Mouse (Mus musculus) intestine, embryonic 14.5 days (tissue): Measurements from ENCODE around the gene Ascl1. TPM values are rescaled to one million over a fixed set of nuclear protein-coding genes. Genes with fewer than 3 reads are reported as not detected.

ENCODE experiments used
- ATAC-seq: fragments of 200-750 bp; cut with Nextera tagmentation; replicated peaks from 2 replicates; pipeline ENCODE4 v1.8.0; 2017; ENCODE audit warnings: low read depth, moderate number of reproducible peaks, moderate TSS enrichment, moderate library complexity; ENCODE audit not compliant: low FRiP score, low TSS enrichment
- DNase-seq: peaks from one replicate; pipeline ENCODE4 v3.0.0-alpha.2; 2018; ENCODE audit warnings: low spot score
- H3K27ac ChIP-seq: fragments of 300-500 bp; sonication (generic); 2 replicates; pipeline ENCODE4 v1.5.1; 2014; ENCODE audit warnings: low read depth, mild to moderate bottlenecking, control low read depth
- H3K27me3 ChIP-seq: fragments of 300-500 bp; sonication (generic); replicated peaks from 2 replicates; pipeline ENCODE4 v1.6.1; 2014; ENCODE audit warnings: low read length, control low read depth; ENCODE audit not compliant: control insufficient read depth, insufficient read depth
- H3K36me3 ChIP-seq: fragments of 300-500 bp; sonication (generic); 2 replicates; pipeline ENCODE4 v1.6.1; 2014; ENCODE audit warnings: low read length, control low read depth; ENCODE audit not compliant: control insufficient read depth, insufficient read depth
- H3K4me1 ChIP-seq: fragments of 300-500 bp; sonication (generic); replicated peaks from 2 replicates; pipeline ENCODE4 v1.6.1; 2014; ENCODE audit warnings: low read length, control low read depth, mixed read lengths; ENCODE audit not compliant: control insufficient read depth, insufficient read depth
- H3K4me2 ChIP-seq: fragments of 300-500 bp; sonication (generic); 2 replicates; pipeline ENCODE4 v1.6.1; 2014; ENCODE audit warnings: low read length
- H3K4me3 ChIP-seq: fragments of 300-500 bp; sonication (generic); 2 replicates; pipeline ENCODE4 v1.5.1; 2014; ENCODE audit warnings: low read depth, low read length, control low read depth, mixed read lengths
- H3K9ac ChIP-seq: fragments of 300-500 bp; sonication (generic); 2 replicates; pipeline ENCODE4 v1.6.1; 2014; ENCODE audit warnings: mild to moderate bottlenecking, low read length
- H3K9me3 ChIP-seq: fragments of 300-500 bp; sonication (generic); 2 replicates; pipeline ENCODE4 v1.6.1; 2016; ENCODE audit warnings: low read length, control low read depth; ENCODE audit not compliant: control insufficient read depth
- WGBS: fragments of 180-500 bp; shearing (Covaris S2); extraction: QIAGEN DNeasy Blood & Tissue Kit; methylation state at CpG from one replicate; pipeline ENCODE4 v1.1.7; 2014; 5-methylcytosine and 5-hydroxymethylcytosine counted together
- polyA plus RNA-seq: library from polyadenylated mRNA; unstranded; fragments of >200 nt; fragmentation: Nextera tagmentation; extraction: Ambion mirVana; gene quantifications from 2 replicates; pipeline ENCODE4 v1.2.1, GENCODE M21; 2014

Ascl1 gene
- polyA plus RNA-seq, 1 experiment from 2014 or later = 18.9 TPM

GRCm38 (mm10) chr10:87473475-87474131, 19.9 kb downstream of the Ascl1 start:
- DNase-seq = no peak
- Histone ChIP-seq H3K4me2 (no peak overlapping the region), H3K4me1 (no peaks in the 10 kb centered on the region), H3K36me3 (no peaks in the 10 kb centered on the region), H3K9me3 (no peaks in the 10 kb centered on the region), H3K9ac (no peak overlapping the region), H3K4me3 (no peak overlapping the region), H3K27ac (no peak overlapping the region), H3K27me3 (no peaks in the 10 kb centered on the region)
- 71% methylated on average over 10 of the region's 10 CpGs for WGBS
- ATAC-seq = no peak

GRCm38 (mm10) chr10:87450777-87451176, 42.7 kb downstream of the Ascl1 start:
- ATAC-seq = no peak
- H3K4me1 ChIP-seq = no peaks in the 10 kb centered on the region
- no peak overlapping the region for H3K9ac ChIP-seq
- no peak for DNase-seq
- H3K4me2 ChIP-seq = no peak overlapping the region
- no peaks in the 10 kb centered on the region for H3K27me3 ChIP-seq
- H3K4me3 ChIP-seq = no peak overlapping the region
- no peaks in the 10 kb centered on the region for H3K36me3 ChIP-seq
- H3K27ac ChIP-seq = no peak overlapping the region
- 79% methylated on average over 3 of the region's 3 CpGs for WGBS
- no peaks in the 10 kb centered on the region for H3K9me3 ChIP-seq

- H3K9ac ChIP-seq = no peak overlapping the region
- H3K4me1 ChIP-seq = no peaks in the 10 kb centered on the region
- no peak overlapping the region for H3K4me2 ChIP-seq
- H3K9me3 ChIP-seq = no peaks in the 10 kb centered on the region
- WGBS = 78% methylated on average over 6 of the region's 6 CpGs
- ATAC-seq (no peak), DNase-seq (no peak)
- H3K36me3 ChIP-seq = no peaks in the 10 kb centered on the region
- H3K27ac ChIP-seq = no peak overlapping the region
- H3K27me3 ChIP-seq = no peaks in the 10 kb centered on the region
- no peak overlapping the region for H3K4me3 ChIP-seq
Observed at GRCm38 (mm10) chr10:87449368-87449767, 44.1 kb downstream of the Ascl1 start.

GRCm38 (mm10) chr10:87448257-87448656, 45.2 kb downstream of the Ascl1 start:
- 46% methylated on average over 5 of the region's 5 CpGs for WGBS
- Histone ChIP-seq H3K27me3 (no peaks in the 10 kb centered on the region), H3K4me3 (no peak overlapping the region), H3K9ac (no peak overlapping the region), H3K27ac (no peak overlapping the region), H3K4me2 (no peak overlapping the region), H3K36me3 (no peaks in the 10 kb centered on the region), H3K9me3 (no peaks in the 10 kb centered on the region), H3K4me1 (no peaks in the 10 kb centered on the region)
- DNase-seq (no peak), ATAC-seq (no peak; the same call in 1 of the 2 replicates)

GRCm38 (mm10) chr10:87447754-87448095, 45.7 kb downstream of the Ascl1 start:
- WGBS = 6% methylated on average over 9 of the region's 9 CpGs
- peak; percentile 76 for ATAC-seq
- Histone ChIP-seq H3K36me3 (no peaks in the 10 kb centered on the region), H3K9ac (no peak overlapping the region), H3K9me3 (no peaks in the 10 kb centered on the region), H3K4me1 (no peaks in the 10 kb centered on the region), H3K27me3 (no peaks in the 10 kb centered on the region), H3K4me2 (peak overlapping the region; percentile 18; the same call in 1 of the 2 replicates), H3K27ac (no peak overlapping the region), H3K4me3 (no peak overlapping the region)
- DNase-seq = no peak

- Histone ChIP-seq H3K9me3 (no peaks in the 10 kb centered on the region), H3K36me3 (no peaks in the 10 kb centered on the region), H3K27me3 (no peaks in the 10 kb centered on the region), H3K4me3 (no peak overlapping the region), H3K4me1 (no peaks in the 10 kb centered on the region), H3K9ac (no peak overlapping the region), H3K4me2 (peak overlapping the region; percentile 18; the same call in 1 of the 2 replicates), H3K27ac (no peak overlapping the region)
- no peak for DNase-seq
- WGBS = 30% methylated on average over 13 of the region's 13 CpGs
- no peak for ATAC-seq
Observed at GRCm38 (mm10) chr10:87446829-87447753, 46.4 kb downstream of the Ascl1 start.

- Histone ChIP-seq H3K4me3 (no peak overlapping the region), H3K27ac (no peak overlapping the region), H3K4me1 (no peaks in the 10 kb centered on the region), H3K9ac (no peak overlapping the region), H3K27me3 (no peaks in the 10 kb centered on the region), H3K9me3 (no peaks in the 10 kb centered on the region), H3K36me3 (no peaks in the 10 kb centered on the region), H3K4me2 (no peak overlapping the region)
- ATAC-seq = no peak
- WGBS = 69% methylated on average over 2 of the region's 2 CpGs
- no peak for DNase-seq
Observed at GRCm38 (mm10) chr10:87446139-87446828, 47.2 kb downstream of the Ascl1 start.
